In the genomic region with DNA sequence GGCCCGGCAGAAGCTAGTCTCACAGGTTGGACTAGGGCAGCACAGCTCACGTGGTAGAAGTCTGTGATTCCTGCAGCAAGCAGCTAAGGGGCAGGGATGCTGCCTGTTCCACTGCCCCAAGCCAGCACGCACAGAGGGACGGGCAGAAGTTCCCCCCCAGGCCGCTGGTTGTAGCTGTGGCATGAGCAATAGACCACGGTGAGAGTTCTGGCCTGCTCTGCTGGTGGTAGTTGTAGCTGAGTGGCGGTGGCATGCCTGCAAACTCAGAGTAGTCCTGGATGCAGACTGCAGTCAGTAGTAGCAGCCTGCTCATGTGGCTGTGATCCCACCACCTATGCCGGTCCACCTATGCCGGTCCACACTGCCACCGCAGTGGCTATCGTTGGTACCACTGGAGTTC, we compare ENCODE assay signal across 34 mouse cellular contexts.
"Had no signal": no experiment of that assay in that cellular context is flagged by ENCODE, and none has a peak within 500 bp of the region (broad histone marks: within the 10 kb centered on the region; RNA-seq: fewer than 3 reads in every experiment).

No protein-coding gene starts in this region.

- H3K36me3 ChIP-seq: heart, embryonic 10.5 days; heart, embryonic 13.5 days; heart, embryonic 15.5 days; hindbrain, embryonic 10.5 days; hindbrain, embryonic 12.5 days; hindbrain, embryonic 13.5 days; hindbrain, embryonic 15.5 days; kidney, embryonic 15.5 days had no signal

- ATAC-seq: hindbrain, embryonic 16.5 days; hindbrain, postnatal 0 days; inflammation-experienced regulatory T-cells, adult 6 months; intestine, embryonic 16.5 days; intestine, postnatal 0 days had no signal

- H3K27ac ChIP-seq: heart, embryonic 10.5 days; heart, embryonic 13.5 days; heart, embryonic 15.5 days; hindbrain, embryonic 10.5 days; hindbrain, embryonic 12.5 days; hindbrain, embryonic 13.5 days; hindbrain, embryonic 14.5 days; hindbrain, embryonic 15.5 days; hindbrain, postnatal 0 days; kidney, embryonic 15.5 days; kidney, postnatal 0 days; layer of hippocampus, adult 2 months; left cerebral cortex, adult 2 months had no signal

- H3K9ac ChIP-seq: heart, embryonic 13.5 days; heart, embryonic 15.5 days; hindbrain, embryonic 12.5 days; hindbrain, embryonic 13.5 days; hindbrain, embryonic 14.5 days; hindbrain, embryonic 15.5 days; kidney, embryonic 15.5 days had no signal

- DNase-seq: heart, postnatal 10 days; heart, postnatal 14 days; heart, postnatal 36 days; heart, postnatal 4 days; kidney, adult 11 months; kidney, adult 18-20 months; kidney, adult 2 months; kidney, adult 8-10 months; kidney, adult 9 months; kidney, postnatal 10 days; kidney, postnatal 14 days; kidney, postnatal 25 days; kidney, postnatal 36 days; kidney, postnatal 4 days; layer of hippocampus, adult 9-11 months; layer of hippocampus, postnatal 36 days had no signal

- H3K4me3 ChIP-seq: heart, embryonic 10.5 days; heart, embryonic 13.5 days; heart, embryonic 15.5 days; hindbrain, embryonic 10.5 days; hindbrain, embryonic 12.5 days; hindbrain, embryonic 13.5 days; hindbrain, embryonic 15.5 days; kidney, embryonic 15.5 days; layer of hippocampus, adult 2 months; left cerebral cortex, adult 2 months had no signal

- H3K27me3 ChIP-seq: heart, embryonic 13.5 days; heart, embryonic 15.5 days; hindbrain, embryonic 12.5 days; hindbrain, embryonic 13.5 days; hindbrain, embryonic 15.5 days; kidney, embryonic 15.5 days had no signal

- H3K9me3 ChIP-seq: heart, embryonic 10.5 days; heart, embryonic 13.5 days; heart, embryonic 15.5 days; hindbrain, embryonic 12.5 days; hindbrain, embryonic 13.5 days; hindbrain, embryonic 15.5 days; kidney, embryonic 15.5 days had no signal

- H3K4me2 ChIP-seq: heart, embryonic 11.5 days; heart, embryonic 13.5 days; heart, embryonic 15.5 days; hindbrain, embryonic 12.5 days; hindbrain, embryonic 13.5 days; hindbrain, embryonic 14.5 days; hindbrain, embryonic 15.5 days; kidney, embryonic 15.5 days had no signal

- H3K4me1 ChIP-seq: heart, embryonic 10.5 days; heart, embryonic 13.5 days; heart, embryonic 15.5 days; hindbrain, embryonic 10.5 days; hindbrain, embryonic 12.5 days; hindbrain, embryonic 13.5 days; hindbrain, embryonic 15.5 days; kidney, embryonic 15.5 days had no signal
